Mouse (Mus musculus): ENCODE data around the gene Clba1. TPM values are rescaled to one million over a fixed set of nuclear protein-coding genes. Genes with fewer than 3 reads are reported as not detected.

Gene Clba1
- polyA plus RNA-seq, 1 experiment from 2014 or later, result 4.3 TPM

Other genes with a start within 250 kb of the Clba1 start
- gene Inf2, start 220.2 kb upstream of the Clba1 start, polyA plus RNA-seq (2014; fragmentation: Nextera tagmentation; extraction: Ambion mirVana), result 4.3 and 4.6 TPM in 2 replicates
- 1.8 and 2.0 TPM in 2 replicates for gene Adssl1, start 188.9 kb upstream of the Clba1 start, polyA plus RNA-seq (2014; fragmentation: Nextera tagmentation; extraction: Ambion mirVana)
- 315 and 324 TPM in 2 replicates for gene Siva1, start 164.3 kb upstream of the Clba1 start, polyA plus RNA-seq (2014; fragmentation: Nextera tagmentation; extraction: Ambion mirVana)
- gene Akt1, start 134.1 kb upstream of the Clba1 start, polyA plus RNA-seq (2014; fragmentation: Nextera tagmentation; extraction: Ambion mirVana), result 56.2 and 58.8 TPM in 2 replicates
- gene Zbtb42, start 130.1 kb upstream of the Clba1 start, polyA plus RNA-seq (2014; fragmentation: Nextera tagmentation; extraction: Ambion mirVana), result 9.4 and 9.8 TPM in 2 replicates
- 15.9 and 18.3 TPM in 2 replicates for gene Cep170b, start 88.5 kb upstream of the Clba1 start, polyA plus RNA-seq (2014; fragmentation: Nextera tagmentation; extraction: Ambion mirVana)
- 12.6 and 13.0 TPM in 2 replicates for gene Pld4, start 48.3 kb upstream of the Clba1 start, polyA plus RNA-seq (2014; fragmentation: Nextera tagmentation; extraction: Ambion mirVana)
- gene Ahnak2, start 6.3 kb upstream of the Clba1 start, polyA plus RNA-seq (2014; fragmentation: Nextera tagmentation; extraction: Ambion mirVana), result 2.9 and 3.1 TPM in 2 replicates
- gene Cdca4, start 20.5 kb downstream of the Clba1 start, polyA plus RNA-seq (2014; fragmentation: Nextera tagmentation; extraction: Ambion mirVana), result 116 and 126 TPM in 2 replicates
- 0.42 and 0.50 TPM in 2 replicates for gene Gpr132, start 59.3 kb downstream of the Clba1 start, polyA plus RNA-seq (2014; fragmentation: Nextera tagmentation; extraction: Ambion mirVana)
- gene Jag2, start 120.8 kb downstream of the Clba1 start, polyA plus RNA-seq (2014; fragmentation: Nextera tagmentation; extraction: Ambion mirVana), result 4.1 and 4.4 TPM in 2 replicates
- gene Nudt14, start 133.2 kb downstream of the Clba1 start, polyA plus RNA-seq (2014; fragmentation: Nextera tagmentation; extraction: Ambion mirVana), result 102 and 105 TPM in 2 replicates
- 21.7 and 23.2 TPM in 2 replicates for gene Btbd6, start 167.5 kb downstream of the Clba1 start, polyA plus RNA-seq (2014; fragmentation: Nextera tagmentation; extraction: Ambion mirVana)
- gene Brf1, start 191.8 kb downstream of the Clba1 start, polyA plus RNA-seq (2014; fragmentation: Nextera tagmentation; extraction: Ambion mirVana), result 53.8 and 55.8 TPM in 2 replicates
- 12.5 and 14.3 TPM in 2 replicates for gene Pacs2, start 205.6 kb downstream of the Clba1 start, polyA plus RNA-seq (2014; fragmentation: Nextera tagmentation; extraction: Ambion mirVana)

All from intestine, embryonic 14.5 days (tissue).